Mouse (Mus musculus) ovary, postnatal 14 days (tissue): Measurements from ENCODE around the gene Crybb1.

Experiments used
- DNase-seq: peaks from one replicate; pipeline ENCODE4 v3.0.0; 2022; ENCODE audit warnings: low spot score

The Crybb1 gene

DNA sequence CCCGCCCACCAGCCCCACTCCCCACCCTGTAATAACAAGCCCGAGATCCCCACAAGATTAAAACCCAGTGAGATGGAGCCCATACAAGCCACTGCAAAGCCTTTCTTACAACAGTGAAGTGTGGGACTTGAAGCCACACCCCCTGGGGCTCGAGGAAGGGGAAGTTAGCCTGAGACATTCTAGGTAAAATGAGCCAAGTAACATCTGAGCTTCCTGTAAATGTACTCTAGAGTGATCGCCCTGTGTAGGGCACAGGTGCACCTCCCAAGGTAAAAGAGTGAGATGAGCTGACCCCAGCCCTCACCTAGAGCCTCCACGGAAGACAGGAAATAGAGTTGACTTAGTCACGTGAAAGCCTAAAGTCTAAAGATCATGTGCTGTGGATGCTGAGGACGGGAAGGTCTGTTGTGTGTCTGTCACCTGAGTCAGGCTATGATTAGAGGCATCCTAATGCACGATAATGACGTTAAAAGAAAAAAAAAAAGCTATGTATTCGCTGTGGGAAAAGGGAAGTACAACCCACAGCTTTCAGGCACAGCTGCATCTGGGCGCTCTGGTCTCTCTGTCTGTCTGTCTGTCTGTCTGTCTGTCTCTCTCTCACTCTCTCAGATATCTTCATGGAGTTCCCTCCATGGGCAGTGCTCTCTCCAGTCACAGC is 31.5 kb downstream of the Crybb1 start:
- no peak for DNase-seq

DNA sequence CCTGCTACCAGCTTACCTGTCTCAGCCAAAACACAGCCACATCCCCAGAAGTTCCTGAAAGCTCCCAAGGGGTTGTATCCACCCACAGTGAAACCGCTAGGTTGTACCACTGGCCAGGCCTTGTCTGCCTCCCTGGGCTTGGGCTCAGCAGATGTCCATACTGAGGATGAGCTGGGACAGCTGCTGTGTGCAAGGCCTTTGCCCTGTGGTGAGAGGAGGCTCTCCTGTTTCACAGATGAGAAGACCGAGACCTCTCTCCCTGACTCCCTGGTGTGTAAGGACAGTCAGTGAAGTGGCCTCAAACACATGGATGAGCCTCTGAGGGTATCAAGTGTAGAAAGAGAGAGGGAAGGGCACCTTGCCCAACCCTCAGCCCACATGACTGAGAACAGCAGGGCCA is 32.0 kb downstream of the Crybb1 start:
- no peak for DNase-seq

DNA sequence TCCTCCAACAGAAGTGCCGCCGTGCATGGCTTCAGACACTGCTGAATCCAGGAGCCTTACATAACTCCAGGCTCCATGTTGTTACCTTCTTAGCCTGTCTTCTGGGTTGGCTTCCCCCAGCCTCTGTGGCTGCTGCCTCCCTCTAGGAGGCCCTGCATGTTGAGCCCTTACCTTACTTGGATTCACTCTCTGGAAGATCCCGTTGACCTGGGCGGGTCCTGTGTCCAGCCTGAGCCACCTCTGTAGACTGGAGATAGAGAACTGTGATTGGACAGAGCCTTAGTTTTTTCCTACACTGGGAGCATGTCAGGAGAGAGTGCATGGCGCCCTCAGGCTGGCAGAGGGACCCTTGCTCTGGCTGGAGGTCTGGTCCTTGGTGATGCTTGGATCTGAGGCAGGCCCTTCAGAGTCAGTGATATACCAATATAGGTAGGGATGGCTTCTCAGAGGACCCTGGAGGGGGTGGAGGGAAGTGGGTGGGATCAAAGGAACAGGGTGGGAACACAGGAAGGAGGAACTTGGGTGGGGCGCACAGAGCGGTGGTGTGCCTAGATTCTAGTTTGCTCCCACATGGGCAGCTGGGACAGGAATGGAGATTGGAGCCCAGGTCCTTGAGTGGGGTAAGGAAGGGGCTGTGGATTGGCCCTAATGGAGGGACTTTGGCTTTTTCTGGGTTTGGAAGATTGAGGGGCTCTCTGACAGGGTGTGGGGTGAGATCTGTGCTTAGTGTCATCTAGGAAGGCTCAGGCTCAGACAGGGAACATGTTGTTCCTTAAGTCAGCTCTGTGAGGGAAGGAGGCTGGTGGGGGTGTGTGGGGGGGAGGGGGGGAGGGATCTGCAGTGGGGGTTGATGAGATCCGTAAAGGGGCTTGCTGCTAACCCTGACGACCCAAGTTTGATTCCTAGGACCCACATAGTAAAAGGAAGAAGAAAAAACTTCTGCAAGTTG is 32.9 kb downstream of the Crybb1 start:
- DNase-seq, result no peak

- no peak for DNase-seq
These were observed 33.6 kb downstream of the Crybb1 start for GRCm38 (mm10) chr5:112289236-112289635.

- no peak for DNase-seq
These were observed 34.4 kb downstream of the Crybb1 start for GRCm38 (mm10) chr5:112289819-112290535.

DNA sequence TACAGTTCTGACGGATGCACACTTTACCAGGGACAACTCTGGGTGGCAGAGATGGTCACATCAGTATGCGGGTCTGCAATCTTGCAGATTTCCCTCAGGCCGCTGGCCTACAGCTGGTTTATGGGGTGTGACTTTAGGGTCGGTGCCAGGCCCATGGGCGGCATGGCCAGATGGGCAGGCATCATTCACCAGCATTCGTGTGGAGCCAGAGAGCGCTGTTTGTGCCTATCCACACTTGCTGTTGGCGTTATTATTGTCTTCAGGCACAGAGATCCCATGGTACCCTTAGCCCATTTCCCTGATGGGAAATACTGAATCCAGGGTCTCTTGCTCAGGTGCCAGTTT is 34.9 kb downstream of the Crybb1 start:
- no peak for DNase-seq

GRCm38 (mm10) chr5:112291866-112292265 is 36.3 kb downstream of the Crybb1 start:
- no peak for DNase-seq

GRCm38 (mm10) chr5:112292343-112292980 is 36.8 kb downstream of the Crybb1 start:
- DNase-seq, result no peak

GRCm38 (mm10) chr5:112293800-112294199 is 38.2 kb downstream of the Crybb1 start:
- no peak for DNase-seq

DNA sequence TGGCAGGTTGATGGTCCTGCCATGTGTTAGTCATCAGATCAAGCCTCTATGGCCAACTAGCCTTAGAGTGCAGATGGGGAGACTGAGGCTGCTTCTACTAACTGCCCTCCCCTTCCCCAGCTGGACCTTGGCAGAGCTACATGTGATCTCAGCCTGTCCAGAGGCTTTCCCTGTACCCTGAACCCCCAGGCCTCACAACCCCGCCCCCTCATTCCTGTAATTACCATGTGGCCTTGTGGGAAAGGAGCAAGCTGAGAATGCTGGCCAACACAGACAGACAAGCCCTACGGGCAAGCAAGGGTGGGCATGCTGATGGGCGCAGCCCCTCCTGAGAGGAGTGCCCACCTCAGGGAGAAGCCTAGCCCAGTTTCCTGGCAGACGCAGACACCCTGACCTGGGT is 39.1 kb downstream of the Crybb1 start:
- DNase-seq, result no peak

DNA sequence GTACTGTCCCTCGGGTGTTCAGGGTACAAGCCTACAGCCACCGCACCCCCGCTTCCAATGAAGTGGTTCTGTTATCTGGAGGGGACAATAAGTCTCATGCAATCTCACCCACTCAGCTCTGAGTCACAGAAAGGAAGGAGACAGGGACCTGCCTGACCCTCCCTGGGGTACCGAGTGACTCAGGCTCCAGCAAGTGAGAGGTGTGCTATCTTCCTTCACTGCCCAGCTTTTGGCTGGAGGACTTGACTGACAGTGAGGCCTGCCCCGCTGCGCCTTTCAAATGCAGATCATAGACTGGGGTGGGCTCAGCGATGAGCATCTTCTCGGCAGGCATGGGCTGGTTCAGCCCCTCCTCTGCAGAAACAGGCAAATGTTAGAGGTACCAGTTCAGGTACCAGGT is 39.5 kb downstream of the Crybb1 start:
- DNase-seq, result no peak

- DNase-seq, result no peak
These were observed 39.9 kb downstream of the Crybb1 start for GRCm38 (mm10) chr5:112295564-112295963.

GRCm38 (mm10) chr5:112296404-112297181 is 41.0 kb downstream of the Crybb1 start:
- no peak for DNase-seq

DNA sequence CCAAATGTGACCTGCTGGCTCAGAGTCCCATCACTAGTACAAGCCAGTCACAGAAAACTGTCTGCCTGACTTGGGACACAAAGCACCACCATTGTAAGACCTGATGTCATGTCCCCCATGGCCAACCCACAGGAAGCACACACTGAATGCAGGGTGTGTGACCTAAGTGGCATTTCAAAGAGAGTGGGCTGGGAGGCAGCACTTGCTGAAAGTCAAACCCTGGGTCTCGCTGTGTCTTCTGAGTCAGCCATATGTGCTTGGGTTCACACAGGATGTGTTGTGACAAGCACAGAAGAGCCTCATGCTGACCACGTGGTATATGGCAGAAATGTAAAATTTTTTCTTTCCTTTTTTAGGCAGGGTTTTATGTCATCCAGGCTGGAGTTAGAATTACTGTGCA is 41.6 kb downstream of the Crybb1 start:
- DNase-seq, result no peak

DNA sequence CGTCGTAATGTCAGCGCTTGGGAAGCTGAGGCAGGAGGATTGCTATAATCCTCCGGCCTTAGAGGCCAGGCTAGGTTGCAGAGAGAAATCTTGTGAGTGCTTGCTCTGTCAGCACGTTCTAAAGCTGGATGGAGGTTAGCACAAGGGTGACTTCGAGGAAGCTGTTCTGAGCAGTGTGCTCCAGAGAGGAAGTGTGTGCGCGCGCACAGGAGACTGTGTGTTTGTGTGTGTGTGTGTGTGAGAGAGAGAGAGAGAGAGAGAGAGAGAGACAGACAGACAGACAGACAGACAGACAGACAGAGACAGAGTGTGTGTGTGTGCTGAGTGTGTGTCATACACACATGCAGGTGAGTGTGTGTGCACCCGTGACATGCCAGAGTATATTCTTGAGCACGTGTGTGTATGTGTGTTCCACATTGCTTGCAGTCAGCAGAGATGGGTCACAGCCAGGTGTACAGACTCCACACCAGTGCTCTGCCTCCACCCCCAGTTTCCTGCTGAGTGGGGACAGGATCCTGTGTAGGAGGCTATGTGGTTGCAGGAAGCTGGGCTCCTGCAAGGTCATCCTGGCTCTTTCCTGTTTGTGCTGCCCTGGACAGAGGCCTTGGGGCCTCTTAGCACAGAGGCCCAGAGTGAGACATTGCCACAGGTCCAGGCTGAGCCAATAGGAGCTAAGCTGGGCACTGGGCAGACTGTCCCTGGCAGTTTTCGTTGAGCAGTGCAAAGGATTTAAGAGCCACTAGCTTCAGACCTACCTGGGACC is 42.8 kb downstream of the Crybb1 start:
- no peak for DNase-seq

GRCm38 (mm10) chr5:112299399-112299798 is 43.8 kb downstream of the Crybb1 start:
- no peak for DNase-seq

GRCm38 (mm10) chr5:112300112-112300511 is 44.5 kb downstream of the Crybb1 start:
- no peak for DNase-seq

GRCm38 (mm10) chr5:112300721-112301308 is 45.2 kb downstream of the Crybb1 start:
- no peak for DNase-seq

DNA sequence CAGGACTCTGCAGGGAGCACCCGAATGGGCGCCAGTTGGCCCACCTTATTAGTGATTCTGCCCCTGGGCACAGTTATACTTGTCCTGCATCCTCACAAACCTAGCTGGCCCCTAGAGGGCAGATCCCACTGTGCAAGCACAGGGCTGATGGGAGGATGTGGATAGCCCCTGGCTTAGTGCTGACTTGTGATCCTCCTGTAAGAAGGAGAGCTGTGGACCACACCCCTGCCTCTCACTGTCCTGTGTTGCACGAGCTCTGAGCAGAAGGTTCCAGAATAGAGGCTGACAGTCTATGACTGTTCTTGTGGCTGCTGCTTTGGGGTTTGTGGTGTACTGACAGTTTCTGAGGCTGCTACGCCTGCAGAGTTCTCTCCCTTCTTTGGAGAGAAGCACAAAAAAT is 46.1 kb downstream of the Crybb1 start:
- DNase-seq, result no peak

- no peak for DNase-seq
These were observed 46.7 kb downstream of the Crybb1 start for GRCm38 (mm10) chr5:112302310-112302709.
